Mouse (Mus musculus) kidney, adult 2 months (tissue): ENCODE data around the gene Cfap69. TPM values are rescaled to one million over a fixed set of nuclear protein-coding genes. Genes with fewer than 3 reads are reported as not detected.

ENCODE experiments used
- DNase-seq: peaks from one replicate; pipeline ENCODE4 v3.0.0; 2021
- H3K27ac ChIP-seq: fragments of 200-500 bp; 2 replicates; pipeline ENCODE4 v1.5.1; 2012; ENCODE audit warnings: low read depth, low read length, control low read depth, inconsistent platforms; ENCODE audit not compliant: insufficient read depth
- H3K27me3 ChIP-seq: fragments of 200-500 bp; replicated peaks from 2 replicates; pipeline ENCODE4 v1.6.1; 2012; ENCODE audit warnings: mild to moderate bottlenecking, moderate library complexity, low read length, inconsistent platforms; ENCODE audit not compliant: control insufficient read depth, insufficient read depth
- H3K36me3 ChIP-seq: fragments of 200-500 bp; 2 replicates; pipeline ENCODE4 v1.6.1; 2012; ENCODE audit warnings: mild to moderate bottlenecking, moderate library complexity, low read length, inconsistent platforms; ENCODE audit not compliant: control insufficient read depth, insufficient read depth
- H3K4me1 ChIP-seq: fragments of 200-500 bp; 2 replicates; pipeline ENCODE4 v1.6.1; 2011; ENCODE audit warnings: low read length; ENCODE audit not compliant: control insufficient read depth, insufficient read depth
- H3K4me3 ChIP-seq: fragments of 200-500 bp; 2 replicates; pipeline ENCODE4 v1.5.1; 2011; ENCODE audit warnings: mild to moderate bottlenecking, low read depth, low read length, control low read depth; ENCODE audit not compliant: insufficient read depth
- CTCF ChIP-seq: fragments of 200-500 bp; conservative IDR thresholded peaks from 2 replicates; pipeline ENCODE4 v1.5.1; 2011; ENCODE audit warnings: low read depth, mild to moderate bottlenecking, control low read depth, low read length, moderate library complexity, mixed read lengths; ENCODE audit not compliant: insufficient read depth, insufficient read length
- POLR2A ChIP-seq: fragments of 200-500 bp; IDR thresholded peaks from one replicate; pipeline ENCODE4 v1.6.1; 2011; ENCODE audit warnings: low read depth, low read length, control low read depth
- WGBS: fragments of 180-500 bp; shearing (Covaris S2); methylation state at CpG from one replicate; pipeline ENCODE4 v1.1.7; 2018; 5-methylcytosine and 5-hydroxymethylcytosine counted together
- polyA plus RNA-seq: library from polyadenylated mRNA; depleted of rRNA; stranded (reverse); fragments of >200 nt; gene quantifications from 2 replicates; pipeline ENCODE4 v1.2.3, GENCODE M21; 2012; rRNA removed

The Cfap69 gene
- polyA plus RNA-seq, 1 experiment = 4.5 TPM

- 94% methylated on average over 1 of the region's 1 CpGs for WGBS
- no peak overlapping the region for H3K27ac ChIP-seq
- DNase-seq = no peak
- H3K4me1 ChIP-seq = no peaks in the 10 kb centered on the region
- H3K36me3 ChIP-seq = peaks cover 8% of the 10 kb centered on the region
- TF ChIP-seq POLR2A (no peak), CTCF (no peak)
- no peak overlapping the region for H3K4me3 ChIP-seq
- no peaks in the 10 kb centered on the region for H3K27me3 ChIP-seq
Measured at GRCm38 (mm10) chr5:5551110-5551509, 112.9 kb downstream of the Cfap69 start.

- Histone ChIP-seq H3K27ac (no peak overlapping the region), H3K4me3 (no peak overlapping the region), H3K36me3 (peaks cover 2% of the 10 kb centered on the region), H3K4me1 (no peaks in the 10 kb centered on the region; the same call in 1 of the 2 replicates), H3K27me3 (no peaks in the 10 kb centered on the region)
- TF ChIP-seq POLR2A (no peak), CTCF (no peak)
- WGBS = 77% methylated on average over 3 of the region's 3 CpGs
- DNase-seq = no peak
Measured at GRCm38 (mm10) chr5:5540385-5540784, 123.7 kb downstream of the Cfap69 start.

- H3K27ac ChIP-seq = no peak overlapping the region
- TF ChIP-seq CTCF = no peak
- no peak for TF ChIP-seq POLR2A
- H3K4me3 ChIP-seq = no peak overlapping the region
- no peaks in the 10 kb centered on the region; the same call in 1 of the 2 replicates for H3K4me1 ChIP-seq
- 87% methylated on average over 3 of the region's 3 CpGs for WGBS
- peaks cover 2% of the 10 kb centered on the region for H3K36me3 ChIP-seq
- no peak for DNase-seq
- no peaks in the 10 kb centered on the region for H3K27me3 ChIP-seq
Measured at GRCm38 (mm10) chr5:5539771-5540170, 124.3 kb downstream of the Cfap69 start.

- no peak overlapping the region for H3K4me3 ChIP-seq
- no peaks in the 10 kb centered on the region for H3K27me3 ChIP-seq
- TF ChIP-seq CTCF = no peak
- no peak for TF ChIP-seq POLR2A
- peaks cover 5% of the 10 kb centered on the region; the same call in 1 of the 2 replicates for H3K4me1 ChIP-seq
- no peak overlapping the region for H3K27ac ChIP-seq
- WGBS = 76% methylated on average over 1 of the region's 1 CpGs
- DNase-seq = peak; percentile 70
- peaks cover 2% of the 10 kb centered on the region for H3K36me3 ChIP-seq
Measured at GRCm38 (mm10) chr5:5536131-5536530, 127.9 kb downstream of the Cfap69 start.

- H3K36me3 ChIP-seq = peaks cover 2% of the 10 kb centered on the region
- TF ChIP-seq CTCF (no peak), POLR2A (no peak)
- H3K4me1 ChIP-seq = peaks cover 5% of the 10 kb centered on the region; the same call in 1 of the 2 replicates
- 47% methylated on average over 3 of the region's 3 CpGs for WGBS
- no peaks in the 10 kb centered on the region for H3K27me3 ChIP-seq
- H3K27ac ChIP-seq = peak overlapping the region; percentile 88
- no peak overlapping the region for H3K4me3 ChIP-seq
- peak; percentile 88 for DNase-seq
Measured at GRCm38 (mm10) chr5:5533656-5534420, 130.2 kb downstream of the Cfap69 start.

Other genes with a start within 250 kb of the Cfap69 start
- 2.2 and 2.6 TPM in 2 replicates for gene Cdk14, start 243.9 kb downstream of the Cfap69 start, polyA plus RNA-seq
- not detected in 2 replicates for gene 1700015F17Rik, start 185.1 kb downstream of the Cfap69 start, polyA plus RNA-seq
- 63.4 and 72.4 TPM in 2 replicates for gene Cldn12, start 149.3 kb downstream of the Cfap69 start, polyA plus RNA-seq
- gene Gtpbp10, start 104.7 kb downstream of the Cfap69 start, polyA plus RNA-seq = 4.7 and 6.6 TPM in 2 replicates
- 0.25 TPM in 1 of 2 replicates, not detected in the other for gene Gm8773, start 90.4 kb downstream of the Cfap69 start, polyA plus RNA-seq
- 71.7 and 76.1 TPM in 2 replicates for gene Steap2, start 30.3 kb upstream of the Cfap69 start, polyA plus RNA-seq
- 5.2 and 6.4 TPM in 2 replicates for gene Steap1, start 85.1 kb upstream of the Cfap69 start, polyA plus RNA-seq